Mouse (Mus musculus): ENCODE measurements around the gene Kctd6.
A peak's percentile ranks its signal among the peaks of the same experiment; 100 is the strongest.
"Not testable (repeated sequence)": the region's sequence is repeated elsewhere in the genome, so short reads cannot be mapped to it uniquely, and the experiment has no call there.

Gene Kctd6

DNA sequence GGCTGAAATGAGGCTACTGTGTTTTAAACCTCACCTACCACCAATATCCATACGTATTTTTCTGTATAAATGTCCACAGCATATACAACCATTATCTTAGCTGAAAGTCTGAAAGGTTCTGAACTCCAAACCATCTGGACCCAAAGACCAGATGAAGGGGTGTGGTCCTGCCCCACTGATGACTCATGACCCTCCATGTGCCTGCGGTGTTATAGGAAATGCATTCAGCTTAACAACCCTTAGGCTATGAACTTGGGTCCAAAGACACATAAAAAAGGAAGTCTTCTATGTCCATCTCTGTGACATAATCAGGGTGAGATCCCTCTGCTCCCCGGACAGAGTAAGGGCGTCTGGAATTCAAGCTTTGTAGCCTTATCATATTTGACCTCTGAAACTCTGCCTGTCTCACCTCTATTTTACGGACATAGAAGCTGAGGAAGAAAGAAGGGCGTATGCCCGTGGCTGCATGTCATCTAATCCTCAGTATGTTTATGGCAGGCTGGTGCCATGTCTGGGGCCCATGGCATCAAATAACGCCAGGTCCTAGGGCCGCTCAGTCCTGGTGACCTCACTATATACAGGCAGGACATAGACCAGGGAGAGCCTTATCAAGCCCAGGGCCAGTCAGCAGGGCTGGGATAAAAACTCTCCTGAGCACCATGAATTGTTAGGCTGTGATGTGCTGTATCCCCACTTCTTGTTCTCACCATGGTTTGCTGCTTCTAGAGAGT lies 36.4 kb downstream of the Kctd6 start:
- DNase-seq (ENCODE audit: extremely low spot score), result no peak

DNA sequence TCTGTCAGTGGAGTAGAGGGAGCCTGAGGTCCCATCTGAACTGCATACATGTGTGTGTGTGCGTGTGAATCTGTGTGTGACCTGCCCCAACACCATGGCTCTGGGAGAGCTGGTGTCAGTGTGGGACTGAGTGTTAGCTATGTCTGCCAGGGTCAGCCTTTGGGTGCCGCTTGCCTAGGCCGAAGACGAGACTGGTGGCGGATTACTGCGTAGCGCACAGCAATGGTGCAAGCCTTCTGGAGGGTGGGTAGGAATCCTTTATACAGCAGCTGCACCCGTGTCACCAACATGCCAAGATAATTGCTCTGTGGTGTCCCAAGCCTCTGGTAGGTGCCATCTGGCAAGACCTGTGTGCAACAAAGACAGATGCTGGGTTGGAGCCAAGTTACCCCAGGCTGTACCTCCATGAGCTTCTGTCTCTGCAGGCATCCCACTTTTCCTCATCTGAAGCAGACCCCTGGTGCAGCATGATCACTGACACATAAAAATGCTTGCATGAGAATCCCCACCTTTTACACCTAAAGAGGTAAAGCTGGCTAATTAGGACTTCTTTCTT lies 37.5 kb downstream of the Kctd6 start:
- no peak for DNase-seq (ENCODE audit: extremely low spot score)

DNA sequence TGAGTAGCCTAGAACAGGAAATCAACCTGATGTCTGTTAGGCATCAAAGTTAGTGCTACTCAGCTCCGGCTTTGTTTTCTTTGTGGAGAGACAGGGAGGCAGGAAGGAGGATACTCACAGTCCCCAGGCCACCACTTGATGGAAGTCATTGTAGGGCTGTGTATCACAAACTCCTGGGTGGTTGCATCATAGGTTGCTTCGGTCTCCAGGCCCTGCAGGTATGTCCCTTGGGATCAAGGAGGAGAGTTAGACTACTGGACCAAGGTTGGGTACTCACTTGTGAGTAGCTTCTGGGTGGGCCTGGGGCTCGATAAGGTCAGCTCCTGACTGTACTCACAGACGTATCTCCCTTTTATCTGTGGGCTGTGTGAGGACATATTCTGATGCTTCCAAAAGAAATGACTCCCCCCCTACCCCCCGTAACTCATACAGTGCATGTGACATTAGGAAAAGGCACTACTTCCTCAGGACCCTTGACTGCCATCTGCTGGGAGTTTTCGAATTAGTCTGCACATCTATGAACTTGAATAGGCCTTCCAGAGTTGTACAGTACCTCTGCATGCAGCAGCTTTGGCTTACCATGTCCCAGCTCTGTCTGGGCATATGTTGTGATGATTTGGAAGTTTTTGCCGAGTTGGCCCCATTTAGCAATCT lies 41.3 kb downstream of the Kctd6 start:
- DNase-seq (ENCODE audit: extremely low spot score), result peak; percentile 24

- DNase-seq (ENCODE audit: extremely low spot score), result no peak
Observed at GRCm38 (mm10) chr14:8256072-8256471, 42.1 kb downstream of the Kctd6 start.

DNA sequence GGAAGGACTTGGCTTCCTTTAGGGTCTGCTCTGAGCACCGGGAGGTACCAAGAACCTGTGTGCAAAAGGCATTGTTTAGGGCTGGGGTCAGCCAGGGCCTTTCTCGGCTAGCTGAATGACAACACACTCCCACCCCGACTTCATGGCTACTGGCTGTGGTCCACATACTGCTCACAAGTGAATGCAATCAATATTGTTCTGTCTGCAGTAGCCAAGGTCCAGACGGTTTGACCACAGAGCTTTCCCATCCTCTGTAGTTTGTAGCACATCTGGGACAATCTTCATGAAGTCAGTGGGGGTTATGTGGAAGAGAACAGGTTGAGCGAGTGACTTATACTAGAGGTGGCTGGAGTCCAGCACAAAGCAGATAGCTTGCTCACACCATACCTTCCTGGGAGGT lies 42.9 kb downstream of the Kctd6 start:
- DNase-seq (ENCODE audit: extremely low spot score), result no peak

GRCm38 (mm10) chr14:8257521-8258334 lies 43.8 kb downstream of the Kctd6 start:
- DNase-seq (ENCODE audit: extremely low spot score), result no peak

GRCm38 (mm10) chr14:8258335-8258627 lies 44.3 kb downstream of the Kctd6 start:
- DNase-seq (ENCODE audit: extremely low spot score), result no peak

- DNase-seq (ENCODE audit: extremely low spot score), result no peak
Observed at GRCm38 (mm10) chr14:8258752-8259151, 44.8 kb downstream of the Kctd6 start.

GRCm38 (mm10) chr14:8259166-8259565 lies 45.2 kb downstream of the Kctd6 start, which contains the start of gene Acox2:
Acox2 (minus strand) TSS chr14:8259353.
- no peak for DNase-seq (ENCODE audit: extremely low spot score)

- DNase-seq (ENCODE audit: extremely low spot score), result no peak
Observed at GRCm38 (mm10) chr14:8260214-8260613, 46.3 kb downstream of the Kctd6 start.

DNA sequence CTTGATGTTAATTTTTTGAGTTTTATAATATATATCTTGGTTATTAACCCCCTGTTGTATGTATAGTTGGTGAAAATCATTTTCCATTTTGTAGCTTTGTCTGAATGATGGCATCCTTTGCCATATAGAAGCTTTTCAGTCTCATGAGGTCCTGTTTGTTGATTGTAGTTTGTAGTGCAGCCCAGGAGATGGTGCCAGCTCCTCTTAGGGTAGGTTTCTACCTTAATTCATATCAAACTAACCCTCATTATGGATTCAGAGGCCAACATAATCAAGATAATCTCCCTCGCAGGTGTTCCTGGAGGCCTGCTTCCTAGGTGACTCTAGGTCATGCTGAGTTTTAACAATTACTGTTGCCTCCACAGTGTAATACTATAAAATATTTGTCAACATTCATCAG lies 48.3 kb downstream of the Kctd6 start:
- no peak for DNase-seq (ENCODE audit: extremely low spot score)

- DNase-seq (ENCODE audit: extremely low spot score), result no peak
Observed at GRCm38 (mm10) chr14:8264378-8264777, 50.4 kb downstream of the Kctd6 start.

GRCm38 (mm10) chr14:8271281-8271680 lies 57.3 kb downstream of the Kctd6 start:
- DNase-seq (ENCODE audit: extremely low spot score), result not testable (repeated sequence)
